Mouse (Mus musculus) CH12.LX (cell line): ENCODE results near the gene Dusp6. TPM values are rescaled to one million over a fixed set of nuclear protein-coding genes. Genes with fewer than 3 reads are reported as not detected.

Experiments
- DNase-seq: peaks from one replicate; pipeline ENCODE4 v3.0.0-alpha.2; 2013; ENCODE audit errors: extremely low read depth
- H3K27ac ChIP-seq: 2 replicates; pipeline ENCODE4 v1.5.1; 2012; ENCODE audit warnings: low read depth, mild to moderate bottlenecking, control low read depth, moderate library complexity; ENCODE audit not compliant: insufficient read depth
- H3K27me3 ChIP-seq: replicated peaks from 2 replicates; pipeline ENCODE3; 2012; ENCODE audit warnings: inconsistent platforms
- H3K36me3 ChIP-seq, 2 experiments: replicated peaks in 1 of 2; 2 replicates each; pipeline versions ENCODE3 to v1.6.1; 2012; ENCODE audit warnings: inconsistent platforms in 1 of 2, low read length in 1 of 2, mild to moderate bottlenecking in 1 of 2, mixed read lengths in 1 of 2, moderate library complexity in 1 of 2; ENCODE audit not compliant: control insufficient read depth in 1 of 2, insufficient read depth in 1 of 2
- H3K4me1 ChIP-seq, 2 experiments: 2 replicates each; pipeline ENCODE4 v1.6.1; 2012; ENCODE audit warnings: inconsistent platforms in 1 of 2, moderate library complexity in 1 of 2; ENCODE audit not compliant: insufficient read depth in 2 of 2, control insufficient read depth in 1 of 2
- H3K4me2 ChIP-seq: 2 replicates; pipeline ENCODE4 v1.6.1; 2012; ENCODE audit warnings: low read depth, mild to moderate bottlenecking, control low read depth; ENCODE audit not compliant: poor library complexity, insufficient read depth, severe bottlenecking
- H3K4me3 ChIP-seq, 3 experiments: fragments of 150-350 bp in 1 of 3; sonication (generic) in 1 of 3; replicated peaks in 1 of 3; 2 replicates each; pipeline versions ENCODE3 to v1.5.1; 2011 to 2012; ENCODE audit warnings: low read depth in 2 of 3, low read length in 2 of 3, mild to moderate bottlenecking in 2 of 3, moderate library complexity in 2 of 3, control low read depth in 1 of 3, improper control_type of control experiment in 1 of 3, inconsistent platforms in 1 of 3, mixed read lengths in 1 of 3; ENCODE audit not compliant: poor library complexity in 1 of 3
- H3K79me2 ChIP-seq: replicated peaks from 2 replicates; pipeline ENCODE4 v1.6.1; 2012; ENCODE audit warnings: mild to moderate bottlenecking, moderate library complexity; ENCODE audit not compliant: control insufficient read depth, poor library complexity, insufficient read depth, severe bottlenecking; ENCODE audit errors: extremely low read depth
- H3K9ac ChIP-seq: 2 replicates; pipeline ENCODE4 v1.6.1; 2012; ENCODE audit warnings: low read depth, mild to moderate bottlenecking, control low read depth, moderate library complexity; ENCODE audit not compliant: insufficient read depth
- H3K9me3 ChIP-seq: replicated peaks from 2 replicates; pipeline ENCODE3; 2012; ENCODE audit warnings: low read length, inconsistent platforms, mixed read lengths
- BHLHE40 ChIP-seq: IDR thresholded peaks from 2 replicates; pipeline ENCODE4 v1.6.1; 2011; ENCODE audit warnings: mild to moderate bottlenecking, low read depth, low read length, improper control_type of control experiment
- CHD1 ChIP-seq: IDR thresholded peaks from 2 replicates; pipeline ENCODE4 v1.6.1; 2012; ENCODE audit warnings: low read depth, low read length, improper control_type of control experiment, inconsistent platforms
- CHD2 ChIP-seq: IDR thresholded peaks from 2 replicates; pipeline ENCODE4 v1.6.1; 2011; ENCODE audit warnings: low read length, improper control_type of control experiment
- CTCF ChIP-seq, 2 experiments: IDR thresholded peaks in 1 of 2; conservative IDR thresholded peaks in 1 of 2; 2 replicates each; pipeline ENCODE4 v1.5.1; 2011 to 2012; ENCODE audit warnings: low read depth in 2 of 2, low read length in 2 of 2, improper control_type of control experiment in 1 of 2, inconsistent platforms in 1 of 2, mild to moderate bottlenecking in 1 of 2, moderate library complexity in 1 of 2
- ELF1 ChIP-seq: IDR thresholded peaks from 2 replicates; pipeline ENCODE4 v1.6.1; 2014; ENCODE audit warnings: low read depth, mild to moderate bottlenecking, inconsistent platforms, low read length, improper control_type of control experiment
- EP300 ChIP-seq: IDR thresholded peaks from 2 replicates; pipeline ENCODE4 v1.6.1; 2011; ENCODE audit warnings: low read length, improper control_type of control experiment
- ETS1 ChIP-seq: conservative IDR thresholded peaks from 2 replicates; pipeline ENCODE4 v1.6.1; 2012; ENCODE audit warnings: low read depth, mild to moderate bottlenecking, inconsistent platforms, low read length, improper control_type of control experiment, moderate library complexity
- GABPA ChIP-seq: IDR thresholded peaks from 2 replicates; pipeline ENCODE4 v1.6.1; 2012; ENCODE audit warnings: low read depth, low read length, improper control_type of control experiment, inconsistent platforms; ENCODE audit not compliant: insufficient replicate concordance
- KAT2A ChIP-seq: IDR thresholded peaks from 2 replicates; pipeline ENCODE4 v1.6.1; 2012; ENCODE audit warnings: low read length, improper control_type of control experiment, inconsistent platforms; ENCODE audit not compliant: insufficient replicate concordance
- MAFK ChIP-seq: IDR thresholded peaks from 2 replicates; pipeline ENCODE4 v1.6.1; 2011; ENCODE audit warnings: low read length, improper control_type of control experiment; ENCODE audit not compliant: insufficient replicate concordance
- MEF2A ChIP-seq: IDR thresholded peaks from 2 replicates; pipeline ENCODE4 v1.6.1; 2014; ENCODE audit warnings: low read depth, mild to moderate bottlenecking, inconsistent platforms, low read length, improper control_type of control experiment, borderline replicate concordance
- MXI1 ChIP-seq: IDR thresholded peaks from 2 replicates; pipeline ENCODE4 v1.6.1; 2011; ENCODE audit warnings: mild to moderate bottlenecking, low read depth, low read length, improper control_type of control experiment
- NRF1 ChIP-seq: IDR thresholded peaks from 2 replicates; pipeline ENCODE4 v1.6.1; 2014; ENCODE audit warnings: low read depth, mild to moderate bottlenecking, inconsistent platforms, low read length, improper control_type of control experiment, moderate library complexity
- POLR2A ChIP-seq: IDR thresholded peaks from 2 replicates; pipeline ENCODE4 v1.6.1; 2011; ENCODE audit warnings: low read depth, mild to moderate bottlenecking, improper control_type of control experiment, low read length
- RAD21 ChIP-seq: IDR thresholded peaks from 2 replicates; pipeline ENCODE4 v1.6.1; 2011; ENCODE audit warnings: low read depth, mild to moderate bottlenecking, low read length, improper control_type of control experiment, moderate library complexity
- RCOR1 ChIP-seq: conservative IDR thresholded peaks from 2 replicates; pipeline ENCODE4 v1.6.1; 2012; ENCODE audit warnings: low read depth, mild to moderate bottlenecking, inconsistent platforms, low read length, improper control_type of control experiment
- SIN3A ChIP-seq: IDR thresholded peaks from 2 replicates; pipeline ENCODE4 v1.6.1; 2012; ENCODE audit warnings: low read length, improper control_type of control experiment, inconsistent platforms
- SMC3 ChIP-seq: IDR thresholded peaks from 2 replicates; pipeline ENCODE4 v1.6.1; 2011; ENCODE audit warnings: low read depth, low read length, improper control_type of control experiment
- TBP ChIP-seq: conservative IDR thresholded peaks from 2 replicates; pipeline ENCODE4 v1.6.1; 2011; ENCODE audit warnings: low read depth, low read length, improper control_type of control experiment
- TCF12 ChIP-seq: IDR thresholded peaks from 2 replicates; pipeline ENCODE4 v1.6.1; 2014; ENCODE audit warnings: low read depth, mild to moderate bottlenecking, inconsistent platforms, low read length, improper control_type of control experiment
- USF1 ChIP-seq: IDR thresholded peaks from 2 replicates; pipeline ENCODE4 v1.6.1; 2014; ENCODE audit warnings: low read depth, mild to moderate bottlenecking, inconsistent platforms, low read length, improper control_type of control experiment
- ZC3H11A ChIP-seq: IDR thresholded peaks from 2 replicates; pipeline ENCODE4 v1.6.1; 2012; ENCODE audit warnings: low read depth, mild to moderate bottlenecking, inconsistent platforms, low read length, improper control_type of control experiment
- ZKSCAN1 ChIP-seq: IDR thresholded peaks from 2 replicates; pipeline ENCODE4 v1.6.1; 2012; ENCODE audit warnings: low read depth, inconsistent platforms, low read length, improper control_type of control experiment, borderline replicate concordance
- ZMIZ1 ChIP-seq: IDR thresholded peaks from 2 replicates; pipeline ENCODE4 v1.6.1; 2012; ENCODE audit warnings: low read depth, mild to moderate bottlenecking, inconsistent platforms, low read length, improper control_type of control experiment
- ZNF384 ChIP-seq: IDR thresholded peaks from 2 replicates; pipeline ENCODE4 v1.6.1; 2012; ENCODE audit warnings: low read depth, low read length, improper control_type of control experiment, inconsistent platforms
- dilution Hi-C: fragments of 300-500 bp; cut with MboI; formaldehyde crosslinking; loops from 2 replicates; pipeline ENCODE4 v1.14.3; 2020; ENCODE audit warnings: low sequenced_read_pairs; ENCODE audit not compliant: extremely low pct_unique_long_range_greater_than_20kb, extremely low pct_ligation_motif_present
- in situ Hi-C: fragments of 300-500 bp; cut with MboI; formaldehyde crosslinking; loops from 3 replicates; pipeline ENCODE4 v1.14.3; 2019; ENCODE audit warnings: low sequenced_read_pairs, low pct_ligation_motif_present, low pct_unique_long_range_greater_than_20kb, mixed read lengths
- polyA plus RNA-seq: library from polyadenylated mRNA; unstranded; fragments of >175 nt; gene quantifications from 2 replicates; pipeline ENCODE4 v1.2.1, GENCODE M21; 2012; ENCODE audit warnings: low read depth; ENCODE audit not compliant: insufficient read length
- total RNA-seq, 2 experiments: library from RNA; depleted of rRNA; stranded (reverse); fragments of 300-350 nt in 1 of 2; fragments of >200 nt in 1 of 2; gene quantifications; 2 replicates each; pipeline ENCODE4 v1.2.3; 2012 to 2014

Gene Dusp6
- total and polyA plus RNA-seq, 3 experiments, result 6.1 to 11.6 (median 7.6) TPM

- dilution Hi-C loops, result no loop called here
- H3K9ac ChIP-seq, result no peak overlapping the region
- H3K79me2 ChIP-seq, result no peaks in the 10 kb centered on the region
- in situ Hi-C loops, result no loop called here
- no peaks in the 10 kb centered on the region for H3K9me3 ChIP-seq
- H3K27ac ChIP-seq, result no peak overlapping the region
- H3K4me3 ChIP-seq, result no peak overlapping the region
- H3K36me3 ChIP-seq, result no peaks in the 10 kb centered on the region
- TF ChIP-seq GABPA (no peak), SIN3A (no peak), ZMIZ1 (no peak), SMC3 (no peak), KAT2A (no peak), ETS1 (no peak), ZC3H11A (no peak), MEF2A (no peak), ZKSCAN1 (no peak), MAFK (no peak), CHD1 (no peak), MXI1 (no peak), USF1 (no peak), POLR2A (no peak)
- no peaks in the 10 kb centered on the region for H3K27me3 ChIP-seq
- H3K4me2 ChIP-seq, result peak overlapping the region; percentile 29; the same call in 1 of the 2 replicates
- H3K4me1 ChIP-seq, result 0 out of 4 replicates have a peak, but pooled peaks cover 0 to 3% of the 10 kb centered on the region in 2 experiments
- no peak for DNase-seq
These were observed 39.0 kb downstream of the Dusp6 start for GRCm38 (mm10) chr10:99302051-99302450.

- H3K4me2 ChIP-seq, result no peak overlapping the region
- no peaks in the 10 kb centered on the region for H3K27me3 ChIP-seq
- dilution Hi-C loops, result no loop called here
- TF ChIP-seq MAFK (no peak), CHD1 (no peak), RCOR1 (no peak), CTCF (conservative IDR thresholded peaks at IDR 0.05 in 1 of 2, IDR thresholded peaks at IDR 0.05 in 1 of 2; ENCODE audit: low read depth in 2 of 2, low read length in 2 of 2) (no peak), RAD21 (no peak), NRF1 (no peak), CHD2 (no peak), SIN3A (no peak), SMC3 (no peak), ELF1 (no peak), TBP (no peak), BHLHE40 (no peak), MXI1 (no peak), KAT2A (no peak), EP300 (no peak), ZNF384 (no peak), TCF12 (no peak)
- TF ChIP-seq, all 38 proteins: peak for 0
- no peaks in the 10 kb centered on the region for H3K36me3 ChIP-seq
- no peaks in the 10 kb centered on the region for H3K79me2 ChIP-seq
- H3K4me1 ChIP-seq, result no peaks in the 10 kb centered on the region
- no peak overlapping the region for H3K4me3 ChIP-seq
- no peak overlapping the region for H3K9ac ChIP-seq
- no peaks in the 10 kb centered on the region for H3K9me3 ChIP-seq
- in situ Hi-C loops, result no loop called here
- no peak for DNase-seq
- H3K27ac ChIP-seq, result no peak overlapping the region
These were observed 45.8 kb downstream of the Dusp6 start for GRCm38 (mm10) chr10:99308837-99309236.
